Mouse (Mus musculus) kidney, adult 2 months (tissue): ENCODE data around the gene Mrpl57.

ENCODE experiments used
- CTCF ChIP-seq: fragments of 200-500 bp; conservative IDR thresholded peaks from 2 replicates; pipeline ENCODE4 v1.5.1; 2011; ENCODE audit warnings: low read depth, mild to moderate bottlenecking, control low read depth, low read length, moderate library complexity, mixed read lengths; ENCODE audit not compliant: insufficient read depth, insufficient read length
- POLR2A ChIP-seq: fragments of 200-500 bp; IDR thresholded peaks from one replicate; pipeline ENCODE4 v1.6.1; 2011; ENCODE audit warnings: low read depth, low read length, control low read depth

- no peak for TF ChIP-seq CTCF
- no peak for TF ChIP-seq POLR2A
Measured at GRCm38 (mm10) chr14:57858601-57859000, 32.6 kb downstream of the Mrpl57 start.
